Mouse (Mus musculus): ENCODE measurements at regions not wholly inside any gene's neighbourhood (a gene's known extent, or its start where the extent isn't known, plus 50 kb on each side); places are given as distances from the start of the nearest gene placed in this dataset.

DNA sequence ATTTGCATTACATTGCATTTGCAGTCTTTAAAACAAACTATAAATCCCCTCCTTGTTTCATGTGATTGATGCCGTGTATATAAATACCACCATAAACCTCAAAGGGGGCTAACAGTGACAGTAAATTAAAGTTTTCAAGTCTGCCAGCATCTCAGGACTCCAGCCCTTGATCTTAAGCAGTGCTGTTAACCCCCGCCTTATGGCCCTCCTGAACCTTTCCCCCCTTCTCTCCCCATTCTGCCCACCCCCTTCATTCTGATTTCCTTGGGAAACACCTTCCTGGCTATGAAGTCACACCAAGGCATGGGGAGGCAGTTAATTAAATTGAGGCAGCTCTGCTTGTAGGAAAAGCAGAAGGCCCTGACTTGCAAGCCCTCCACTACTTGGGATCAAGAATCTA lies 302.5 kb upstream of the Nr2f2 start:
- ATAC-seq (replicated peaks; ENCODE audit: poor library complexity, severe bottlenecking): no peak

DNA sequence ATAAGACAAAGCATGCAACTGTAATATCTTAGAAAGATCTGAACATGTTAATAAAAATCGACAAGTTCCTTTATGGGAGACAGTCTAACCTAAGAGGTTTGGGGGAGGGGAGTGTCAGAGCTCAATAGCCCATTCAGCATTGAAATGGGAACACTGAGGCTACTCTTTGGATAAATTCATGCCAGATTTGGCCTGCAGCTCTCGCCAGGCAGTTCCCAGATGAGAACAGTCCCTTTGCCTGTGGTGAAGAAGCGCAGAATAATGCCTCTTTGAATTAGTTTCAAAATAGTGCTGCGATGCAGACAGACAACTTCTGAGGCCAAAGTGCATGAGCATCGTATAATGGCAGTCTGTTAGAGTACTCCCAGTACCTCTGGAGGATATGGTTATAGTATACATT lies 293.6 kb upstream of the Nr2f2 start:
- no peak for ATAC-seq (replicated peaks; ENCODE audit: poor library complexity, severe bottlenecking)

DNA sequence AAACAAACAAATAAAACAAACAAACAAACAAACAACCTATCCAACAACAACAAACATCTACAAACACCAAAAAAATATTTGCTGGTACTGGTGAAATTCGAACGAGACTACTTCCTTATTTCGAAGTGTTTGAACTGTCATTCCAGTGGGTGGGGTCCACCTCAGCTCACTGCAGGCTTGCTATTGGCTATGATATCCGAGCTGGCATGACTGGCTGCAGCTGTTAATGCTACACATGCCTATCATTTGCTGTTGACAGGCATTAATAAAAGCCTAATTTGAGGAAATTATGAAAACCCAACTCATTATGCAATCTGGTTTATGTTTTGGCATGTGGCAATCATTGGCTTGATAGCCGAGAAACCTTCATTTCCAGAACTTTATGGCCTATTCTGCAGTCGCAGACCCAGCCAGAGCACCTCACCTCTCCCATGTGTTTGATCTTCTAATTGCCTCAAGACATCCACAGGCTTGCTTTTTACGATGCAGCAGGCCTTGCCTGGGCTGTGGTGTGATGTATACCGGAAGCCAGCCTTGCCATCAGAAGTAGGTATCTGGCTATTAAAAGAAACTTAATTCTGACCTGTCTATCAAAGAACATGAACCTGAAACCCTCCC lies 283.3 kb upstream of the Nr2f2 start:
- ATAC-seq (replicated peaks; ENCODE audit: poor library complexity, severe bottlenecking): peak; percentile 30; the same call in 1 of the 2 replicates

DNA sequence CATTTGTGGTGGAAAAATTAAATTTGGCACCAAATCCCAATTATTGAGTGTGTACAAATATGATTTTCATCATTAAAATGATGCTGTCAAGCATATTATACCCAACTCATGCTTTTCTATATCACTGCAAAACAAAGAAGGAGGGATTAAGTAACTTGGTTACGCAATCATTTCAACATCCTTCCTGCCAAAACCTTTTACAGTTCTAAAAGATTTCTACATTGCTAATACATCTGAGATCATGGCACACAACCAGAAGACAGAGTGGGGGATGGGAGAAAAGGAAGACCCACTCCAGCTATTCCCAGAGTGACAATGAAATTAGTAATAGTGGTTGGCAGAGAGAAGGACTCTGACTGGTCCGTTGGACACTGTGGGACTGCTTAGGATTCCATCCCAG lies 280.3 kb upstream of the Nr2f2 start:
- peak; percentile 55 for ATAC-seq (replicated peaks; ENCODE audit: poor library complexity, severe bottlenecking)

DNA sequence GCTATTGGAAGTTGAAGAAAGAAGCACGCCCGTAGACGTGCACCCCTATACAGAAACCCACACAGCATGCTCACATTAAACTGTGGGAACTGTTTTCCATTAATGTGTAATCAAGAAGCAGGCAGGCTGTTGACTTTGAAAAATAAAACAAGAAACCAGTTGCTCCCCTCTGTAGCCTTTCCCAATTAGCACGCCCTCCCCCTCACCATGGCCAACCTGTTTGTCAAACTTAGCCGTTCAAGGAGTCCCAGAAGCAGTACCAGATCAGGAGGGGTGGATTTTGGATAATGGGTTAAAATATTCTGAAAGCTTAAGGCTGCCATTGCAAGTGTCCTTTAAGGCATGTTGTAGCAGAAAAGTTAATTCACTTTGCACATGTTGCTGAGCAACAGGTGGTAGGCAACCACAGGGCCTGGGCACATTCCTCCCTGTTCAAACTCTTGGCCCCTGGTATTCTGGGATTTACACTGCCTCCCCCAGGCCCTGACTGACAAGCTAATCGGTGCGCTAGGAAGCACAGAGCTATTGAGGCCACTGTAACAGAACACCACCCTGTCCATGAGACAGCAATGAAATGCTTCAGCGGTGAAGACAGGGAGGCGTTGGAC lies 277.3 kb upstream of the Nr2f2 start:
- no peak for ATAC-seq (replicated peaks; ENCODE audit: poor library complexity, severe bottlenecking)

DNA sequence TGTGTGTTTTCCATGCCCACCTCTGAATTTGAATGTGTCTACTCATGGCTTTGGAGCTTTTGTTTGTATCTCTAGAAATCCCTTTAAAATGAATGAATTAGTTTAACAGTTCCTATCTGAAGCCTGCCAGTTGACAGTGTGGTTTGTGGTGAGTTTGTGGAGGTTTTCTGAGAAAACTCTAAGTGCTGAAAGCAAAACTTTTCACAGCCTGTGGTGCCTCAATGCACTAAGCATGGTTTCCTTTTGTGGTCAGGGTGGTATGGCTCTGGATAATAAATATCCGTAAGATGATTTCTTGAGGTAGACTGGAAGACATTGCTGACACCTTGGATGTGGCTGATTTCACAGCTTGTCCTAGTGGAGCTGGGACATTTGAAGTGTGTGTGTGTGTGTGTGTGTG lies 276.5 kb upstream of the Nr2f2 start:
- ATAC-seq (replicated peaks; ENCODE audit: poor library complexity, severe bottlenecking): no peak

DNA sequence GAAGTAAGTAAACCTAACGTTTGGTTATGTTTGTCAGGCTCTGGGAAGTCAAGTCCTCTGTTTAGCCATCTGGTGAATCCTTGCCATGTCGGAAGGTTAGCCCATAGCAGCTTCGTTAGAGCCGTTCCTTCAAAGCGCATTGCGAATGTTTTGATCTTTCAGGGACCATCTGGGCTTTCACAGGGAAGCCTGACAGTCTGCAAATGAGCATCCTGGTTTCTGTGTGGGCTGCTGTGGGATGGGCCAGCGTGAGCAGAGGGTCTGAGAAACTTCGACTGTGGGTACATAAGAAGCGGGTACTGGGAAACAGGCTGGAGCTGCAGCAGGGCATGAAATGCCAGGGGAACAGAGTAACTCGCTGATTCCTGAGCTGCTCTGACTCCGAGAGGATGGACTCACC lies 274.7 kb upstream of the Nr2f2 start:
- no peak for ATAC-seq (replicated peaks; ENCODE audit: poor library complexity, severe bottlenecking)

DNA sequence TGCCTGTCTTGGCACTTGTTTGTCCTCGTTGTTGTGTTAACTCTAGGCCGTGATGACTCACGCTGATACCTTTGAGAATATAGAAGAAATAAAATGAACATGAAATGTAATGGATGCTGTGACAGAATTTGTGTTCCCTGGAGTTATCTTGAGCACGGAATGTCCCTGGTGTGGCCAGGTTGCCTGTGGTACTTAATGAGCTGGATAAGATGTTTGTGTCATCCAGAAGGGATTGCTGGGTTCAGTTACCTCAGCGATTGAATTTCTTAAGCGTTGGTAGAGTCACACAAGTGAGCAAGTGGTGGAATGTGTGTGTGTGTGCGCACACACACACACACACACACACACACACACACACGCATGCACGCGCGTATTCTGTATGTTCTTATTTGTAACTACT lies 274.0 kb upstream of the Nr2f2 start:
- no peak for ATAC-seq (replicated peaks; ENCODE audit: poor library complexity, severe bottlenecking)

DNA sequence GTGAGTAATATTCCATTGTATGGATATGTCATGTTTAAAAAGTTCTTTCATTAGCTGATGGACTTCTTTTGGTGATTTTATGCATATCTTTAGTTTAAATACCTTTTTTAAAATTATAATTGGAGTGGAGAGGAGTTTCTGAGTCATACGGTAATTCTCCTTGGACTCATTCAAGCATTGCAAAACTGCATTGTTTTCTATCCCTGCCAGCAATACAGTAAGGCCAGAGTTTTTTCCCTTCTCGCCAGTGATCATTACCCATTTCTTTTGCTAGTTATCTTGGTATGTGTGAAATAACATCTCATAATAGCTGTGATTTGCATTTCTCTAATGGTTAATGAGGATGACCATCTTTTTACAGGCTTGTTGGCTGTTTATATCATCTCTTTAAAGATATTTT lies 271.6 kb upstream of the Nr2f2 start:
- no peak for ATAC-seq (replicated peaks; ENCODE audit: poor library complexity, severe bottlenecking)

DNA sequence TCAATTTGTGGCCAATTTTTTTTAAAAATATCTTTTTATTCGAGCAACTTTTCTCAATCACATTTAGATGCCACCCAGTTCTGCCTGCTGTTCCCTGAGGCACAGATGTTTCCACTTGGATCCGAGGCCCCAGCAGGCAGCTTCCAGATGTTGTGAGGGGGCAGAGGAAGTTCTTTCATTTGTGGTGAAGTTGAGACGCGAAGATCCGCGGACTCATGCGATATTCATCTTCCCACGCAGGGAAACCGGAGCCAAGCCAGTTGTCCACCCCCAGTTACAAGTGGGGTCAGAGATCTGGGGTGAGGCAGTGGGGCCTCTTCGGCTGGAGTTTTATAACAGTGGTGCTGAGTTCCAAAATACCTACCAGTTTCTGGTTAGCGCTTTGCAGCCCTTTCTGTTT lies 267.5 kb upstream of the Nr2f2 start:
- ATAC-seq (replicated peaks; ENCODE audit: poor library complexity, severe bottlenecking): no peak

DNA sequence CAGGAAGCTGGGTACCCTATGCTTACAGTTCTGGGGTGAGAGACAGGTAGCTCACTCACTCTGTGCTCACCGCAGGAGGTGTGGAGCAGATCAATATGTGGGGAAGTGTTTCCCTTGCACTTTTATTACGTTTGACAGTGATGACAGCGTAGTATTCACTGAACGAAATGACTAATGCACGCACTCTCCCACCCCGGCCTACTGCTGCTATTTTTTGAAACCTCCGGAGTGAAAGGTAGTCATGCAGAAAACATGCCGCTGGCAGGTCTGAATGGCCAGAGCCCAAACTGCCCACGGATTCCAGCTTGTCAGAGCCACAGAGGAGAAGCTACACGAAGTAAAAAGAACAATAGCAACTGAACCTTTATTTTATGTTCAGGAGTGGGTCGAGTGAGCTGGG lies 267.0 kb upstream of the Nr2f2 start:
- ATAC-seq (replicated peaks; ENCODE audit: poor library complexity, severe bottlenecking): no peak

DNA sequence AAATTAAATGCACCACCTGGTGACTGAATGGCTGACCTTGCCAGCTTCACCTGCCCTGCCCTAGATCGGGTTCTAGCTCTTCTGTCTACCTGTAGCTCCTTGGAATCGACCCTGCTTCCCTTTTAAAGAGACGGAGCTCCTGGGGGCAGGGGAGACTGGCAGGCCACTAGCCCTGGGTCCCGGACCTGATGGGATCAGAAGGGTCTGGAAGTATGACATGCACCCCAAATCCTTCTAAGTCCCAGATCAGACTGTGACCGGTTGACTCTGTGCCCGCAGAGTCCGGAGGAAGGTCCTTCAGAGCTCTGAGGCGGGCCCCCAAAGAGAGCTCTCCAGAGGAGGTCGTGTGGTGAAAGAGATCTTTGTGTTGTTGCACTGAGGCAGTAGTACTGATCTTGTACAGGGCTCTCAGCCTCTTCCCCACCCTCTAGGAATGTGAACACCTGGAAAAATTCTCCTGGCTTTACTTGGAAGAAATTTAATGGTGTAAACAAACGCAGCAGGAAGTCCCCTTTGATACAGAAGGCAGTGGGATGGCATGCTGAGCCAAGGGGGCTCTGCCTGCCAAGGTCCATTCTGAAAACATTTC lies 259.2 kb upstream of the Nr2f2 start:
- ATAC-seq (replicated peaks; ENCODE audit: poor library complexity, severe bottlenecking): no peak

DNA sequence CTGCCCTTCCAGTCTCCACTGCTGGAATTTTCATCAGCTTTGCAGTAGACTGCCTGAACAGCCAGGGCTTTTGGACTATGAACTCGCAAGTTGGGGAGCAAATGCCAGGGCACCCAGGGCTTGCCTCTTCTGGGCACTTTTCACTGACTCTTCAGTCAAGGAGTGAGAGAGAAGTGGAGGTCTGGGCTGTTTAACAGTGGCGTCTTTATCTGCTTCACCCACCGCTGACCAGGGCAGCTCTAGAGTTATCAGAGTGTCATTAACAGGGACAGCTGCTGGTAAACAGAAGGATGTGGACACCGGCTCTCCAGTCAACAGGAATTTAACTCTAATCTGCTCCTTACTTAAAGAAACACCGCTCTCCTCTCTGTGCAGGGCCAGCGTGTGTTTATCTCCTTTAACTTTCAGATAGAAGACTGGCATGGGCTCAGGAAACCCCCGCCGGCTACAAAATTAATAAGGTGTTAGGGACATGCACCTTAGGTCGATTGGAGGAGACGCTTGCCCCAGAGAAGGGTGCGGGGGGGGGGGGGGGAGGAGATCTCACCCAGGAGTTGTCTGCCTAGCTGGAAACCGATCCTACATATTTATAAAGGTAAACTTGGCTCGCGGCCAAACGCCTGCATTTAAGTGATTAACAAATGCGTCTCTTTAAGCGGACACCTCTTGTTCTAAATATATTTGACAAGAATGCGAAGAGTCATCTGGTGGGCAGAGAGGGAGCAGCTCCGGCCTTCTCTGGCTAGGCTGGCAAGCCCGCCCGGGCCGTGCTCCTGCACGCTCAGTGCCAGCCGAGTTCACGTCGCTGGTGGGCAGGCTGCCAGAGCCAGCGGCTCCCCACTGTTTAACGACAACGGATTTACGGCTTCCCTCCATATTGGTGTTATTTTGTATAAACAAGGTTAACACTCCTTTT lies 258.4 kb upstream of the Nr2f2 start:
- no peak for ATAC-seq (replicated peaks; ENCODE audit: poor library complexity, severe bottlenecking)

DNA sequence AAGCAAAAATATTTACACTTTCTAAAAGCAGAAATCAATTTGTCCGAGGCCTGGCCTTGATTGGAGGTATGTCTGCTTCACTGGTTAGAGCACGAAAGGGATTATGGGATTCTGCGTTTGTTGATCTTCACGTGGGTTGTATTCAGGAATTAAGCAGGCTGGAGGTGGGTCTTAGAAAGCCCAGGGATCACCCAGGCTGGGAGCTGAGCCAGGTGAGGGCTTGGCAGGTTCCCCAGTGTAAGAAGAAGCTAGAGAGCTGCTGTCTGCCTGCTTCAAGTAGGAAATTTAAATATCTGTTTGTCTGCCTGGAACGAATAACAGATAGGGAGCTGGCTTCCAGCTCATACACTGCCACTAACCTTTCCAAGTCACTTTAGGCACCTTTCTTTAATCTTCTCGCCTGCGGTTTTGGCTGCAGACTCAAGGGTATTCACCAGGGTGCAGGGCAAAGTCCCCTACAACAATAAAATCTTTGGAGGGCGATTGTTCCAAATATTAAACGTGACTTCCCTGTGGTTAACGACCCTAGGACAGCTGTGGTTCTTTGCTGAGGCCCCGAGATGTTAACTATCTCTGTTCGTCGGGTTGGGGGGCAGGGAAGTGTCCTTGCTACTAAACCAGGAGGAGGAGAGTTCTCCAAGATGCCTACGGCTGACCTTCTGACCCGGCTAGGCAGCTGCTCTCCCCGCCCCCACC lies 257.6 kb upstream of the Nr2f2 start:
- no peak for ATAC-seq (replicated peaks; ENCODE audit: poor library complexity, severe bottlenecking)

DNA sequence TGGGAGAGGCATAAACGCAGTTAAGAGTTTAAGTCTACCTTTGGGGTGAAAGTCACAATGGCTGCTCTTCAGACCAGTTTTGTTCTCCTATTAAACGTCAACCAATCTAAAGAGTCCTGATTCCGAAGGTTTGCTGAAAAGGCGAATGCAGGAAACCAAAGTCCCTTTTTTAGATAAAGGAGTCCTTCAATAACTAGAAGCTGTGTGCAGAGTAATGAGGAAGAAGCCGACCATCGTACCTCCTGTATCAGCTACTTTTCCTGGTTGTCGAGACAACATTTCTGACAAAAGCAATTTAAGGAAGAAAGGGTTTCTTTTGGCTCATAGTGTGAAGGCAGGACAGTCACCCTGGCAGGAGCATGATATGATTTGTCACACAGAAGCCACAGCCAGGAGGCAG lies 252.9 kb upstream of the Nr2f2 start:
- ATAC-seq (replicated peaks; ENCODE audit: poor library complexity, severe bottlenecking): no peak

DNA sequence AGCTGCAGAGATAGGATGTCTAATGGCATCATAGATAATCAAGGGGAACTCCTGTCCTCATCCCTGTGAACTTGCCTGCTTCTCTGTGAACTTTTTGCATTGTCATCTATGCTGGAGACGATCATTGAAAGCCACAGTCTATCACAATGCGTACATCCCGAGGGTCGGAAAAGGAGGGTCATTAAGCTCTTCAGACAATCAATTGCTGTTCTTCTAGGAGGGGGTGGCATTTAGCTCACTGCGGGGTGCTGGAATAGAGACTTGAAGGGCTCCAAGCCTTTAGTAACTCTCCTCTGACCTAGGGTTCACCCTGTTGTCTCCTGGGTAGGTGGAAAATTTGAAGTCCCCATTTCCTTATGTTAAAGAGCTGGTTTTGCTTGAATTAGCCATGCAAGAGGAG lies 251.7 kb upstream of the Nr2f2 start:
- no peak for ATAC-seq (replicated peaks; ENCODE audit: poor library complexity, severe bottlenecking)

DNA sequence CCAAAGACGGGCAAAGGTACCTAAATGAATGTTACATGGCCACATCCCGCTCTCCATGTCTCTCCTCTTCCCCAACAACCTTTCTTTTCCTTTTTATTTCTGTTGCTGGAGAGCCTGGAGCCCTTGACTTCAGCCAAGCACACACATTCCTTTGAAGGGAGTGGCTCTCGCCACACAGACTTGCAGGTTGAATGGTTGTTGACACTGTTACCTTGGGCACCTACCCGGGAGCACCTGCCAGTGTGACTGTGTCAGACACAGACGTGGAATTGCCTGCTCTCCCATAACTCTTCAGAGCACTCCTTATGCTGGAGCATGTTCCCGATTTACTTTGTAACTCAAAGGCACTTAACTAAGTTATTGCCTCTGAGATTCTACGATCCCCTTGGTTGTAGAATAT lies 240.0 kb upstream of the Nr2f2 start:
- ATAC-seq (replicated peaks; ENCODE audit: poor library complexity, severe bottlenecking): no peak

DNA sequence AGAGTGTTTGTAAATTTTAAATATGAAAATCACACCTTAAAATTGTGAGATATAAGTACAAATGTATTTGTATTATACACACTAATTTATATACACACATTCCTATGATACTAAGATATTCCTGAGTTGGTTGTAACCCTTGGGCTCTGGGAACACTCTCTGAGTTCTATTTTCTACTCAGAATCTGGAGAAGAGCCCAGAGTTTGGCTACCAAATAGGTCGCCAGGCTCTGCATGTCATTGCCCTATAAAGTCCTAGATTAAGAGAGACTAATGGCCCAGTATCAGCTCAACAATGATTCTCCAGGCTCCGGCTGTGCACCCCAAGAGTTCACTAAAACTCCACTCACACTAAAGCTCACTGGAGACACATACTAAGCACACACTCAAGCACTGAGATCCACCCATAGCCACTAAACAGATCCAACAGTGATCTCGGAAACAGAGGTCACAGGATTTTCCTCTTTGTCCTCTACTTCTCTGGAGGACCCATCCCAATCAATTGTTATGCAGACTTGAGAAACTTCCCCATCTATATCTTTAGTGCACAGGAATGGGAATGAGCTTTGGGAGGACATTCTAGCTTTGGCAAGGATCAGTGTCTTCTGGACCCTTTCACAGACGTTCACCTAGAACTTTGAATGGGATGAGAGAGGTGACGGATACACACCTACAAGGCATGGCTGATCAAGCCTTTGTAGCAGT lies 238.1 kb upstream of the Nr2f2 start:
- no peak for ATAC-seq (replicated peaks; ENCODE audit: poor library complexity, severe bottlenecking)

DNA sequence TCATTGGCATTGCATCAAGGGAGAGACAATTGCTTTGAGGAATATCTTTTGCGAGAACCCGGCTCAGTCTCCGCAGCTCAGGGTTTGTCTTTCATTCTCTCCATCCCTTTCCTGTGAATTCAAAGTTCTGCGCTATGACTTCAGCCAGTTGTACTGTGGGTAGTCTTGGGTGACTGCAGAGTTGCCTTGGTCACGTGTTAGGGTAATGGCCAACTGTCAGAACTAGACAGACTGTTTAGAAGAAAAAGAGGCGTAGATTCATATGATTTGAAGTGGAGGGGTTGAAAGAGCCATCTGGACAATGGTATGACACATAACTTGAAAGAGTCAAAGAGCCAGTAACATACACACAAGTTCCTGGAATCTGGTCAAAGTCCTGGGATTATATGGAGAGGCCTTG lies 226.5 kb upstream of the Nr2f2 start:
- no peak for ATAC-seq (replicated peaks; ENCODE audit: poor library complexity, severe bottlenecking)
